Mouse (Mus musculus) liver, embryonic 15.5 days (tissue): ENCODE data around the gene Angel1. TPM values are rescaled to one million over a fixed set of nuclear protein-coding genes. Genes with fewer than 3 reads are reported as not detected.

Experiments used
- ATAC-seq: fragments of 200-750 bp; cut with Nextera tagmentation; 2 replicates; pipeline ENCODE4 v1.8.0; 2017; ENCODE audit warnings: moderate number of reproducible peaks, mild to moderate bottlenecking, moderate library complexity; ENCODE audit not compliant: insufficient read depth
- H3K27ac ChIP-seq: fragments of 300-500 bp; sonication (generic); replicated peaks from 2 replicates; pipeline ENCODE4 v1.5.1; 2015; ENCODE audit warnings: mild to moderate bottlenecking, inconsistent platforms
- H3K27me3 ChIP-seq: fragments of 300-500 bp; sonication (generic); 2 replicates; pipeline ENCODE4 v1.6.1; 2015; ENCODE audit warnings: mild to moderate bottlenecking, inconsistent platforms
- H3K36me3 ChIP-seq: fragments of 300-500 bp; sonication (generic); replicated peaks from 2 replicates; pipeline ENCODE4 v1.6.1; 2015; ENCODE audit warnings: moderate library complexity, mild to moderate bottlenecking, inconsistent platforms
- H3K4me1 ChIP-seq: fragments of 300-500 bp; sonication (generic); replicated peaks from 2 replicates; pipeline ENCODE4 v1.6.1; 2015; ENCODE audit warnings: inconsistent platforms
- H3K4me2 ChIP-seq: fragments of 300-500 bp; sonication (generic); 2 replicates; pipeline ENCODE4 v1.6.1; 2015; ENCODE audit warnings: moderate library complexity, mild to moderate bottlenecking, inconsistent platforms
- H3K4me3 ChIP-seq: fragments of 300-500 bp; sonication (generic); replicated peaks from 2 replicates; pipeline ENCODE4 v1.5.1; 2015; ENCODE audit warnings: mild to moderate bottlenecking, inconsistent platforms
- H3K9ac ChIP-seq: fragments of 300-500 bp; sonication (generic); 2 replicates; pipeline ENCODE4 v1.6.1; 2015; ENCODE audit warnings: moderate library complexity, mild to moderate bottlenecking, inconsistent platforms
- H3K9me3 ChIP-seq: fragments of 300-500 bp; sonication (generic); replicated peaks from 2 replicates; pipeline ENCODE4 v1.6.1; 2016; ENCODE audit warnings: inconsistent platforms
- whole genome bisulfite sequencing: fragments of 180-500 bp; shearing (Covaris S2); methylation state at CpG from one replicate; pipeline ENCODE4 v1.1.7; 2015; ENCODE audit warnings: mixed read lengths; ENCODE audit not compliant: insufficient replicate concordance; 5-methylcytosine and 5-hydroxymethylcytosine counted together
- polyA plus RNA-seq: library from polyadenylated mRNA; unstranded; fragments of >200 nt; fragmentation: Nextera tagmentation; extraction: Ambion mirVana; gene quantifications from 2 replicates; pipeline ENCODE4 v1.2.1, GENCODE M21; 2015

The Angel1 gene
- polyA plus RNA-seq, 1 experiment from 2014 or later: 1.0 TPM

DNA sequence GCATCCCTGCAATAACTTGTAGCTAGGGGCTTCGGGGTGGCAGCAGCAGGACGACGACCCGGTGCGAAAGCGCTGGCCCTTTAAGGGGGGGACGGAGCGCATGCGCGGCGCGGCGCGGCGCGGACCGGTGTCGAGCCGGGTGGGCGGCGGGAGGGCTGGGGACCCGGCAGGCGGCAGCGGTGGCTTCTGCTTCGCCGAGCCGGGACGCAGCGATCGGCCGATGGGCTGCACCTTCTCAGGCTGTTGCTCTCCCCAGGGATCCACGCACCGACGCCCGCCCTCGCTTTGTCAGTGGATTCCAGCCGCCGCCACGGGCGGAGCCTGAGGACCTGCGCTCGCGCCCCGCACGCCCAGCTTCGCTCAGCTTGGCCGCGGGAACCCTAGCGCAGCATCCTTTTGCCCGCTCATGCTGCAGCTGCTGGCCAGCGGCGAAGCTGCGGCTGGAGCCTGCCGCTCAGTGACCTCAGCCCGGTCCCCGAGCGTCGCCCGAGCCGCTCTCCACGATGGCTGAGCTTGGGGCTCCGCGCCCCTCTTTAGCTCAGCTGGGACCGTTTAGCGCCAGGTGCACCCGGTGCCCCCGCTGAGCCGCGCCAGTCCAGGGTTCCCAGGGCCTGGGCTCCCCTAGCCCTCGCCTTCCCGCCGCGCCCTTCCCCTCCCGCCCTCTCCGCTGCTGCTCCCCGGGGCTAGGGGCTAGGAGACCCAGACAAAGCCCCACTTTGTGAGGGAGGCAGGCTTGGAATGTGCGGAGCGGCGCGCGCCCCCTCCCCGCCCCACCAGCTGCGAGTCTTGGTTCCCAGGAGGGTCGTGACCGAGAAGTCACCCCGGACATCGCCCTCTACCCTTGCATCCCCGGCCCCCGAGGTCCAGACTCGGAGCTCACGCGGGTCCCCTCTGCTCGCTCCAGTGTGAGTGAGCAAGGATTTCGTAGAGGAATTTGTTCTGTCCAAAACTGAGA lies 47.4 kb downstream of the Angel1 start, which contains the start of gene Vash1:
Vash1 (plus strand) TSS at position 110 of the 955 bp plus-strand sequence.
- H3K27ac ChIP-seq: no peak within 1 kb of the TSS
- peak within 1 kb of the TSS; percentile 40; the same call in 1 of the 2 replicates for H3K9ac ChIP-seq
- peak within 1 kb of the TSS; percentile 84 for H3K4me2 ChIP-seq
- peak within 1 kb of the TSS; percentile 59 for H3K4me3 ChIP-seq
- no peaks in the 10 kb centered on the region for H3K9me3 ChIP-seq
- no peaks in the 10 kb centered on the region for H3K36me3 ChIP-seq
- H3K27me3 ChIP-seq: peaks cover 45% of the 10 kb centered on the region
- under 1% methylated on average over 94 of the region's 94 CpGs for WGBS
- no peak for ATAC-seq
- peaks cover 18% of the 10 kb centered on the region for H3K4me1 ChIP-seq

GRCm38 (mm10) chr12:86672507-86672906 lies 53.8 kb downstream of the Angel1 start:
- H3K27me3 ChIP-seq: peaks cover 11% of the 10 kb centered on the region
- H3K9ac ChIP-seq: no peak overlapping the region
- H3K36me3 ChIP-seq: no peaks in the 10 kb centered on the region
- no peaks in the 10 kb centered on the region for H3K4me1 ChIP-seq
- no peak overlapping the region for H3K4me3 ChIP-seq
- H3K27ac ChIP-seq: no peak overlapping the region
- no peaks in the 10 kb centered on the region for H3K9me3 ChIP-seq
- no peak for ATAC-seq
- no peak overlapping the region for H3K4me2 ChIP-seq
- 36% methylated on average over 5 of the region's 5 CpGs for WGBS

DNA sequence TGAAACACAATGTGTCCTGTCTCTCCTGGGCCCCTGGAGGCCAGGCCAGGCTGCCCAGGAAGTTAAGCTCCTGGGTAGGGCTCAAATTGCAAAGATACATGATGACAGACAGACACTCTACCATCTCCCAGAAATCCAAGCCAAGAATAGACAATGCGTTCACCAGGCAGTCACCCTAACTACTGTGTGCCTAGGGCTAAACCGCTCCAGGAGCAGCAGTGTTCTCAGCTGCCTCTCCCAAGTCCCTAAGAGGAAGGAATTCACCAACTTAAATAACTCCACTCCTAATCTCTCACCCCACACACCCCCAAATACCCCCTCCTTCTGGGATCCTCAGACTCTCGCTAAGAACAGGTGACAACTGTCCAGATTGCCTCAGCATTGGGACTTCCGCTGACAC lies 54.2 kb downstream of the Angel1 start:
- no peak overlapping the region for H3K4me2 ChIP-seq
- no peaks in the 10 kb centered on the region for H3K4me1 ChIP-seq
- H3K9ac ChIP-seq: no peak overlapping the region
- ATAC-seq: no peak
- no peaks in the 10 kb centered on the region for H3K36me3 ChIP-seq
- H3K4me3 ChIP-seq: no peak overlapping the region
- 74% methylated on average over 4 of the region's 4 CpGs for WGBS
- H3K27ac ChIP-seq: no peak overlapping the region
- no peaks in the 10 kb centered on the region for H3K9me3 ChIP-seq
- H3K27me3 ChIP-seq: peaks cover 7% of the 10 kb centered on the region; the same call in 1 of the 2 replicates

DNA sequence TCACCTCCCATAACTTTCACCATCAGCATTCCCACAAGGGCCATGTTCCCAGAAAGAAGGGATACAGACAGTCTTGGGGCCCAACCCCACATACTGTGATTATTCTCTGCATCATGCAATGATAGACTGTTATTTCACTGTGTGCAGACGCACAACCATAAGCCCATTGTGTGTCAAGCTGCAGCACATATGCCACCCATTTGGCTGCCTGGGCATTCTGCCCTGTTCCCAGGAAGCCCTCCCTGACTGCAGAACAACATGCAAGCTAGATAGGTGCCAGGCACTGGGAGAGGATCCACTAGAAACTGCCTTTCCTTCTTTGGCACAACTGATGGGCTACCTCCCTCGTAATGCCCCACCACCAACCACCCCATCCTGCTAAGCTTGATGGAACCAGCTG lies 57.9 kb downstream of the Angel1 start:
- no peak overlapping the region for H3K27ac ChIP-seq
- H3K9me3 ChIP-seq: no peaks in the 10 kb centered on the region
- no peaks in the 10 kb centered on the region for H3K4me1 ChIP-seq
- no peak overlapping the region for H3K9ac ChIP-seq
- 72% methylated on average over 2 of the region's 2 CpGs for WGBS
- no peak for ATAC-seq
- no peaks in the 10 kb centered on the region for H3K27me3 ChIP-seq
- no peaks in the 10 kb centered on the region for H3K36me3 ChIP-seq
- no peak overlapping the region for H3K4me3 ChIP-seq
- H3K4me2 ChIP-seq: no peak overlapping the region

DNA sequence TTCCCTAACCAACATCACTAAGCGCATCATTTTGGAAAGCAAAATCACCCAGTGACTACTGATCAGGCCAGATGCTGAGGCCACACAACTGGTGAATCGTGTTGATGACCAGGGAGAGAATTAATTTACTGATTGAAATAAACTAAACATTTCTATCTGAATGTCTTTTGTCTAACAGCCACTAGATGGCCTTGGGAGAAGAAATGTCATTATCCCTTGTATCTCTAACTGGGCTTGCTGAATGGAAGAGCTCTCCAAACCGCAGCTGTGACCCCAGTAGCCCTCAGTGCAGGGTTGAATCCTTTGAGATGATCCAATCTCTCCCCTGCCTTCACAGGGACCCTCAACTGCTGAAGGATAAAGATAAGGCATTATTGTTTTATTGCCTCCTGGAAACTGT lies 60.6 kb downstream of the Angel1 start:
- Histone ChIP-seq H3K27me3 (no peaks in the 10 kb centered on the region), H3K9me3 (no peaks in the 10 kb centered on the region), H3K9ac (no peak overlapping the region), H3K27ac (no peak overlapping the region), H3K4me3 (no peak overlapping the region), H3K4me1 (no peaks in the 10 kb centered on the region), H3K36me3 (no peaks in the 10 kb centered on the region), H3K4me2 (no peak overlapping the region)
- 43% methylated on average over 3 of the region's 3 CpGs for WGBS
- ATAC-seq: no peak

DNA sequence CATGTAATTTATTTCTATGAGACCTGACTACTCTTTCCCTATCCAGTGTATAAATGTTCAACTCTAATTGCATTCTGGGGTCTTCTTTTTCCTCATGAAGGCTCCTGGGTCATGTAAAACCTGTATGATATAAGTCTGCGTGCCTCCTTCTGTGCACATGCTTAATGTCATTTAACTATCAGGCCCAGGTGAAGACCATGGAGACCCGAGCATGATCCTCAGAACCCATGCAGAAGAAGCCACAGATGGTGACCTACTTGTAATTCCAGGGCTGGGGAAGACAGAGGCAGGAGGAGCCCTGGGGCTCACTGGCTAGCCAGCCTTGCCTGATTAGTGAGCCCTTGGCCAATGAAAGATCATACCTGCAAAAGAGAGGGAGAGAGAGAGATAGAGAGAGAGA lies 65.8 kb downstream of the Angel1 start:
- H3K4me2 ChIP-seq: no peak overlapping the region
- 48% methylated on average over 2 of the region's 2 CpGs for WGBS
- ATAC-seq: no peak

DNA sequence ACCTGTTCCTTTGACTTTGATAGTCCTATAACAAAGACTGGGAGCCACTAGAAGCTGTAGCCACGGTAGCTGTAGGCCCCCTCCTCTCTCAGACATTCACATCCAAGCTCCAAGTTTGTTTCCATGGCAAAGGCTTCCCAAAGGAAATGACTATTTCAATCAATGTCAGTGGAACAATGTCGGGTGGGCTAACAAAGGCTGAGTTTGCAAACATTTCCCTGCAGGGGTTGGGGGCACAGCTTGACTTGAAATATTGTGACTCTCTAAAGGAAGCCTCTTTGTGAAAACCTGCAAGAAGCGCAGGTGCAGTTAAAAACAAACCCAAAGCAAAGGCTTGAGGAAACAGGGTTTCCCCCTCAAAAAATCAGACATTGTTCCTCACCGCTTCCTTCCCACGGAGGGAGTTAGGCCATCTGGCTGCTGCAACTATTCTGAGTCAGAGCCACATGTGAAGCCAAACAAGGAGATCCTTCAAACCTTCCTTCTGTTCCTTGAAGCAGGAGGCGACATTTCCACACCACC lies 66.8 kb downstream of the Angel1 start:
- no peaks in the 10 kb centered on the region for H3K36me3 ChIP-seq
- no peak overlapping the region for H3K27ac ChIP-seq
- no peak overlapping the region for H3K9ac ChIP-seq
- no peak overlapping the region for H3K4me3 ChIP-seq
- 18% methylated on average over 6 of the region's 6 CpGs for WGBS
- H3K27me3 ChIP-seq: no peaks in the 10 kb centered on the region
- H3K4me2 ChIP-seq: no peak overlapping the region
- no peak for ATAC-seq
- no peaks in the 10 kb centered on the region for H3K4me1 ChIP-seq
- H3K9me3 ChIP-seq: no peaks in the 10 kb centered on the region

More for the DNA sequence above, 65.8 kb downstream of the Angel1 start:
- Histone ChIP-seq H3K27me3 (no peaks in the 10 kb centered on the region), H3K27ac (no peak overlapping the region), H3K36me3 (no peaks in the 10 kb centered on the region), H3K9ac (no peak overlapping the region), H3K4me1 (no peaks in the 10 kb centered on the region), H3K9me3 (no peaks in the 10 kb centered on the region), H3K4me3 (no peak overlapping the region)

- no peak overlapping the region for H3K9ac ChIP-seq
- H3K4me3 ChIP-seq: no peak overlapping the region
- no peaks in the 10 kb centered on the region for H3K9me3 ChIP-seq
- no peak overlapping the region for H3K4me2 ChIP-seq
- H3K27ac ChIP-seq: no peak overlapping the region
- H3K4me1 ChIP-seq: no peaks in the 10 kb centered on the region
- WGBS: 47% methylated on average over 4 of the region's 4 CpGs
- no peak for ATAC-seq
- H3K27me3 ChIP-seq: no peaks in the 10 kb centered on the region
- H3K36me3 ChIP-seq: no peaks in the 10 kb centered on the region
Measured at GRCm38 (mm10) chr12:86652570-86653041, 73.7 kb downstream of the Angel1 start.

DNA sequence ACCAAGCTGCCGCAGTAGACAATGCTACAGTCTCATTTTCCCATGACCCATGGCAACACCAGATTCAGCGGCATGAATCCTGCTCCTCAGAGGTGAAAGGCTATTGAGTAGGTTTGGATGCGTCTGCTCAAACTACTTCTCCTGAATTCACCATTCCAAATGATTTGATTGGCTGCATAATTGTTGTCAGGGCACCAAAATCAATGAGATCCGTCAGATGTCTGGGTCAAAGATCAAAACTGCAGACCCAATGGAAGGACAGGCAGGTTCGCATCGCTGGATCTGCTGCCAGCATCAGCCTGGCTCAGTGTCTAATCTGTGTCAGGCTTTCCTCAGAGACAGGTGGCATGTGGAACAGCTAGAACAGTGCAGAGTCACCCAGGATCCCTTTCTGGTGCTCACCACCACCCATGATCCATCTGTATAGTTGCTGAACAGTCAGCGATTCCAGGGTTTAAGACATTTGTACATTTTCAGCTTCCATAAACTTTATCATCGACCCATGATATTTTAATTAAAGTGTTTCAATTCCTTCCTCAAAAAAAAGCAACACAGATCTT lies 74.9 kb downstream of the Angel1 start:
- Histone ChIP-seq H3K36me3 (no peaks in the 10 kb centered on the region), H3K9ac (no peak overlapping the region), H3K4me2 (no peak overlapping the region), H3K27ac (no peak overlapping the region), H3K4me1 (no peaks in the 10 kb centered on the region), H3K27me3 (no peaks in the 10 kb centered on the region), H3K4me3 (no peak overlapping the region), H3K9me3 (no peaks in the 10 kb centered on the region)
- 68% methylated on average over 8 of the region's 8 CpGs for WGBS
- no peak for ATAC-seq
